Mouse (Mus musculus): ENCODE results near the gene Dzip1. TPM values are rescaled to one million over a fixed set of nuclear protein-coding genes. Genes with fewer than 3 reads are reported as not detected.

The Dzip1 gene
- polyA plus RNA-seq, 1 experiment from 2014 or later = 40.9 TPM

DNA sequence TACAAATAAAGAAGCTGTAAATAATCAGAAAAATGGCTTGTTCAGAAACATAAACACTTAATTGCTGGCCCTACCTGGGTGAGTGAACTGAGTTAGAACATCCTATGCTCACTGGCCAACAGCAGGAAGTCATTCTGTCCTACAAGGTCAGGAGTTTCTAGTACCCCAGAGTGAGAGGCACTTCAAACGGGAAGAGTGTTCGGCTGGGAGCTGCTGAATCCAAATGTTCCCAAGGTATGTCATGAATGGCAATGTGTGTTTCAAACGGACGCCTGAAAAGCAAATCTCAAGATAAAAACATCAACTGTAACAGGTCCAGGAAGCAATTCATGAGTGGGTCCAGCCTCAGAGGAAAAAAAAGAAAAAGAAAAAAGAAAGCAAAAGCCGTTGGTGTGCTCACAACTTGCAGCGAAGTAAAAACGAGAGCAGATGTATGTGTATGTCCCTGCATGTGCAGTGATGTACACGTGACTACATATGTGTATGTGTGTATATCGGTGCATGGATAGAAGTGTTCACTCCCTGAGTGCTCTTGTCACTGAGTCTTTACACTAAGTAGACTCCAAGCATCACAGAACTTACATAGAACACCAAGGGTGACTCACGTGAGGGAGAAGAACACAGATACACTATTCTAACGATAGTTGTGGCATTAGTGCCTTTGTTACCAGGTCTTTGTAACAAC is 75.1 kb downstream of the Dzip1 start:
- Histone ChIP-seq H3K9ac (replicated peaks; ENCODE audit: low read length) (no peak overlapping the region), H3K36me3 (replicated peaks; ENCODE audit: control insufficient read depth, insufficient read depth, low read depth, low read length) (no peaks in the 10 kb centered on the region), H3K4me3 (ENCODE audit: low read depth, low read length) (no peak overlapping the region), H3K4me2 (ENCODE audit: low read depth, low read length) (no peak overlapping the region), H3K9me3 (replicated peaks; ENCODE audit: control insufficient read depth, low read length) (no peaks in the 10 kb centered on the region), H3K4me1 (ENCODE audit: control insufficient read depth, insufficient read depth, low read length) (0 out of 2 replicates have a peak, but pooled peaks cover 4% of the 10 kb centered on the region), H3K27ac (replicated peaks; ENCODE audit: low read depth, low read length) (no peak overlapping the region), H3K27me3 (ENCODE audit: control insufficient read depth, insufficient read depth, low read length) (no peaks in the 10 kb centered on the region; the same call in 1 of the 2 replicates)
- ATAC-seq (replicated peaks; ENCODE audit: insufficient number of reproducible peaks, low FRiP score, low TSS enrichment, low read depth) (no peak), DNase-seq (ENCODE audit: low spot score) (no peak)
- WGBS = 81% methylated on average over 11 of the region's 11 CpGs

DNA sequence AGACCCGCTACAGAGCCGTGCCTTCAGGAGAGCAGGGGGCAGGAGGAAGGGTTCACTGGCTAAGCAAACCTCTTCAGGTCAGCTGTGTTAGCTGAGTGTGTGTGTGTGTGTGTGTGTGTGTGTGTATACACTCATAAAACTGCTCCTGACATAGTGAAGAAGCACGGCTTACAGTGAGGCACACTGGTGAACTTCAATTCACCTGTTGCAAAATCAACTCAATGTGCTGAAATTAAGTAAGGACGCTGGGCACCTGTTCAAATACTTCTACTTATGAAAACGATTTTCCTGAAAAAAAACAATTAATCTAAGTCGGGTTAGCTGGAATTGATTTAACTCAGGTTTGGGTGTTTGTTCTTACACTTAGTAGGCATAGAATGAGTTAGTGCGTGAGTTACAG is 77.1 kb downstream of the Dzip1 start:
- no peaks in the 10 kb centered on the region for H3K9me3 ChIP-seq (replicated peaks; ENCODE audit: control insufficient read depth, low read length)
- no peak overlapping the region for H3K27ac ChIP-seq (replicated peaks; ENCODE audit: low read depth, low read length)
- WGBS = 73% methylated on average over 7 of the region's 7 CpGs
- H3K4me1 ChIP-seq (ENCODE audit: control insufficient read depth, insufficient read depth, low read length) = no peaks in the 10 kb centered on the region; the same call in 1 of the 2 replicates
- no peaks in the 10 kb centered on the region for H3K36me3 ChIP-seq (replicated peaks; ENCODE audit: control insufficient read depth, insufficient read depth, low read depth, low read length)
- H3K4me2 ChIP-seq (ENCODE audit: low read depth, low read length) = no peak overlapping the region
- H3K4me3 ChIP-seq (ENCODE audit: low read depth, low read length) = no peak overlapping the region
- no peaks in the 10 kb centered on the region for H3K27me3 ChIP-seq (ENCODE audit: control insufficient read depth, insufficient read depth, low read length)
- DNase-seq (ENCODE audit: low spot score) (no peak), ATAC-seq (replicated peaks; ENCODE audit: insufficient number of reproducible peaks, low FRiP score, low TSS enrichment, low read depth) (no peak)
- no peak overlapping the region for H3K9ac ChIP-seq (replicated peaks; ENCODE audit: low read length)

DNA sequence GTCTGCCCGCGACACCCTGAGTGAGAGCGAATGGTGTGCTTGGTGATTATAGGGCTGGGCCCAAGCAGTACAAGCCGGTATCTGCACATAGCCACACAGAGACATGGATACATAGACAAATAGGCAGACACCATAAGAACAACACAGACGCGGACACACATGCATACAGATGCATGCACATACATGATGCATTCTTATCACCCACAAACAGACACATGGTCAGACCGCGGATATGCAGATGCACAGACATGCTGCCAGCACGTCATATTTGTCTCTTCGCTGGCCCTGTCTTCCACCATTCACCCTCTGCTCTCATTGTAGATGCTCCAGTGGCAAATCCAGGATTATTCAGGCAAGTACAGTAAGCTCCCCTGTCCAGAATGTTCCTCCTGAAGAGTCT is 78.4 kb downstream of the Dzip1 start:
- Histone ChIP-seq H3K9me3 (replicated peaks; ENCODE audit: control insufficient read depth, low read length) (no peaks in the 10 kb centered on the region), H3K36me3 (replicated peaks; ENCODE audit: control insufficient read depth, insufficient read depth, low read depth, low read length) (no peaks in the 10 kb centered on the region), H3K9ac (replicated peaks; ENCODE audit: low read length) (no peak overlapping the region), H3K27ac (replicated peaks; ENCODE audit: low read depth, low read length) (no peak overlapping the region), H3K27me3 (ENCODE audit: control insufficient read depth, insufficient read depth, low read length) (no peaks in the 10 kb centered on the region), H3K4me3 (ENCODE audit: low read depth, low read length) (no peak overlapping the region), H3K4me1 (ENCODE audit: control insufficient read depth, insufficient read depth, low read length) (no peaks in the 10 kb centered on the region; the same call in 1 of the 2 replicates), H3K4me2 (ENCODE audit: low read depth, low read length) (no peak overlapping the region)
- DNase-seq (ENCODE audit: low spot score) (no peak), ATAC-seq (replicated peaks; ENCODE audit: insufficient number of reproducible peaks, low FRiP score, low TSS enrichment, low read depth) (no peak)
- WGBS = 90% methylated on average over 10 of the region's 10 CpGs

DNA sequence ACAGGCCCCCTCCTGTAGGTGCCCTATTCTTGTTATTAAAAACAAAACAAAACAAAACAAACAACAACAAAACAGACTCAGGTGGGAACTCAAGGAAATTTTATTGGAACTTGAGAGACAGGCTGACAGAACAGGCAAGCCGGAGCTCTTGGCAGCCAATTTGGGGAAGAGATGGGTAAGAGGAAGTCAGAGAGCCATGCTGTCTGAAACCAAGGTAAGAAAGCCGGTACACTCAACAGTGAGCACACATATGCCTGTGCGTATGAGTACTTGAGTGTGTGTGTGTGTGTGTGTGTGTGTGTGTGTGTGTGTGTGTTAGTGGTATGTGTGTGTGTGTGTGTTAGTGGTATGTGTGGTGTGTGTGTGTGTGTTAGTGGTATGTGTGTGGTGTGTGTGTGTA is 82.9 kb downstream of the Dzip1 start:
- DNase-seq (ENCODE audit: low spot score) (no peak), ATAC-seq (replicated peaks; ENCODE audit: insufficient number of reproducible peaks, low FRiP score, low TSS enrichment, low read depth) (no peak)
- Histone ChIP-seq H3K4me3 (ENCODE audit: low read depth, low read length) (no peak overlapping the region), H3K9me3 (replicated peaks; ENCODE audit: control insufficient read depth, low read length) (no peaks in the 10 kb centered on the region), H3K4me2 (ENCODE audit: low read depth, low read length) (no peak overlapping the region), H3K36me3 (replicated peaks; ENCODE audit: control insufficient read depth, insufficient read depth, low read depth, low read length) (no peaks in the 10 kb centered on the region), H3K27me3 (ENCODE audit: control insufficient read depth, insufficient read depth, low read length) (no peaks in the 10 kb centered on the region), H3K27ac (replicated peaks; ENCODE audit: low read depth, low read length) (no peak overlapping the region), H3K9ac (replicated peaks; ENCODE audit: low read length) (no peak overlapping the region), H3K4me1 (ENCODE audit: control insufficient read depth, insufficient read depth, low read length) (no peaks in the 10 kb centered on the region; the same call in 1 of the 2 replicates)
- 84% methylated on average over 3 of the region's 3 CpGs for WGBS

DNA sequence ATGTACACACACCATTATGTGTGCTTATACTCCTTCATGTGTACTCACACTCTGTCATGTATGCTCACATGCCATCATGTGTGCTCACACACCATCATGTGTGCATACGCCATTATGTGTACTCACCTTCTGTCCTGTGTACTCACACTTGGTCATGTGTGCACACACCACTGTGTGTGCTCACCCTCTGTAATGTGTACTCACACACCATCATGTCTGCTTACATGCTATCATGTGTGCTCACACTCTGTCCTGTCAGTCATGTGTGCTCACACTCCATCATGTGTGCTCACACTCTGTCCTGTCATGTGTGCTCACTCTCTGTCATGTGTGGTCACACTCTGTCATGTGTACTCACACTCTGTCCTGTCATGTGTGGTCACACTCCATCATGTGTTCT is 85.2 kb downstream of the Dzip1 start:
- ATAC-seq (replicated peaks; ENCODE audit: insufficient number of reproducible peaks, low FRiP score, low TSS enrichment, low read depth) = no peak

DNA sequence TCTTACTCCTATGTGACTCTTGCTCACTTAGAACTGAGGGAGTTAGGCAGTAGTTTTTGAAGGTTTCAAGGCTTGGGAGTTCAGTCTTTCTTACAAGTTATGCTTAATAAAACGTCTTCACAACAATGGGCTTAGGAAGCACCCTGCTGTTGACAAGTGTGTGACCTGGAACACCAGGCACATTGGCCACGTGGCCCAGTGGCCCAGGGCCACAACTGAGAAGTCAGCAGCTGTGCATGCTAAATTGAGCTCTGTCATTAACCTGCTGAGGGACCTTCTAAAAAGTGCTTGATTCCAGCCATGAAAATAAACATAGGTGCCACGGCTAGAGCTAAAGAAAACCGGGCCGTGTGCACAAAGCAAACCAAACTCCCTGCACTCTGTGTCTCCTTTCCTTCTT is 85.8 kb downstream of the Dzip1 start:
- no peak for ATAC-seq (replicated peaks; ENCODE audit: insufficient number of reproducible peaks, low FRiP score, low TSS enrichment, low read depth)
- Histone ChIP-seq H3K27me3 (ENCODE audit: control insufficient read depth, insufficient read depth, low read length) (no peaks in the 10 kb centered on the region), H3K4me3 (ENCODE audit: low read depth, low read length) (no peak overlapping the region), H3K27ac (replicated peaks; ENCODE audit: low read depth, low read length) (no peak overlapping the region), H3K9me3 (replicated peaks; ENCODE audit: control insufficient read depth, low read length) (no peaks in the 10 kb centered on the region), H3K4me2 (ENCODE audit: low read depth, low read length) (no peak overlapping the region), H3K4me1 (ENCODE audit: control insufficient read depth, insufficient read depth, low read length) (no peaks in the 10 kb centered on the region; the same call in 1 of the 2 replicates), H3K9ac (replicated peaks; ENCODE audit: low read length) (no peak overlapping the region), H3K36me3 (replicated peaks; ENCODE audit: control insufficient read depth, insufficient read depth, low read depth, low read length) (no peaks in the 10 kb centered on the region)
- WGBS = 56% methylated on average over 5 of the region's 5 CpGs
- DNase-seq (ENCODE audit: low spot score) = no peak

More for the DNA sequence above, 85.2 kb downstream of the Dzip1 start:
- H3K27ac ChIP-seq (replicated peaks; ENCODE audit: low read depth, low read length) = no peak overlapping the region
- H3K9ac ChIP-seq (replicated peaks; ENCODE audit: low read length) = no peak overlapping the region
- no peaks in the 10 kb centered on the region for H3K27me3 ChIP-seq (ENCODE audit: control insufficient read depth, insufficient read depth, low read length)
- H3K36me3 ChIP-seq (replicated peaks; ENCODE audit: control insufficient read depth, insufficient read depth, low read depth, low read length) = no peaks in the 10 kb centered on the region
- no peak for DNase-seq (ENCODE audit: low spot score)
- H3K4me3 ChIP-seq (ENCODE audit: low read depth, low read length) = no peak overlapping the region
- no peaks in the 10 kb centered on the region for H3K9me3 ChIP-seq (replicated peaks; ENCODE audit: control insufficient read depth, low read length)
- no peaks in the 10 kb centered on the region; the same call in 1 of the 2 replicates for H3K4me1 ChIP-seq (ENCODE audit: control insufficient read depth, insufficient read depth, low read length)
- WGBS = 90% methylated on average over 1 of the region's 1 CpGs
- H3K4me2 ChIP-seq (ENCODE audit: low read depth, low read length) = no peak overlapping the region

DNA sequence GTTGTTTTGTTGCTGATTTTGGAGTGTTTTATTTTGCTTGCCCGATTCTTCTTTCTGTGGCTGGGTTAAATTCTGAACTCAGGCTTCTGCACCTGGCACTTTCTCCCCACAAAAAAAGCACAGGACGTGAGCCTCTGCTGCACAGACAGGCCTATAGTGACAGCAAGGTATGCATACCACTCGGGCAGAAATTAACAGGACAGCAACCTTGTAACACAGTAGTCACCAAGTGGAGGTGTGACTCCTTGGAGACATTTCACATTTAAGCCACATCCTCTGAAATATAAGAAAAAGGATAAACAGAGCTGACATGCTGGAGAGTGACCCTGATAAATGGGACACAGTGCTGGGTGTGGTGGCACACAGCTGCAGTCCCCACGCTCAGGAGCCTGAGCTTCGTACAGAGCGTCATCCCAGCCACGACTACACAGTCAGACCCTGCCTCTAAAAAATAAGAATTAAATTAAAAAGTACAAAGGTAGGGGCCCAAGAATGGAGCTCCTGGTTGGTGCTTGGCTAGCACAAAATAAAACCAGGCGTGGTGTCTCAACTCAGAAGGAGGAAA is 86.6 kb downstream of the Dzip1 start:
- WGBS = 66% methylated on average over 8 of the region's 8 CpGs
- H3K27ac ChIP-seq (replicated peaks; ENCODE audit: low read depth, low read length) = no peak overlapping the region
- H3K4me2 ChIP-seq (ENCODE audit: low read depth, low read length) = no peak overlapping the region
- no peak overlapping the region for H3K9ac ChIP-seq (replicated peaks; ENCODE audit: low read length)
- H3K9me3 ChIP-seq (replicated peaks; ENCODE audit: control insufficient read depth, low read length) = no peaks in the 10 kb centered on the region
- H3K36me3 ChIP-seq (replicated peaks; ENCODE audit: control insufficient read depth, insufficient read depth, low read depth, low read length) = no peaks in the 10 kb centered on the region
- DNase-seq (ENCODE audit: low spot score) (no peak), ATAC-seq (replicated peaks; ENCODE audit: insufficient number of reproducible peaks, low FRiP score, low TSS enrichment, low read depth) (no peak)
- H3K27me3 ChIP-seq (ENCODE audit: control insufficient read depth, insufficient read depth, low read length) = no peaks in the 10 kb centered on the region
- H3K4me1 ChIP-seq (ENCODE audit: control insufficient read depth, insufficient read depth, low read length) = no peaks in the 10 kb centered on the region
- H3K4me3 ChIP-seq (ENCODE audit: low read depth, low read length) = no peak overlapping the region

DNA sequence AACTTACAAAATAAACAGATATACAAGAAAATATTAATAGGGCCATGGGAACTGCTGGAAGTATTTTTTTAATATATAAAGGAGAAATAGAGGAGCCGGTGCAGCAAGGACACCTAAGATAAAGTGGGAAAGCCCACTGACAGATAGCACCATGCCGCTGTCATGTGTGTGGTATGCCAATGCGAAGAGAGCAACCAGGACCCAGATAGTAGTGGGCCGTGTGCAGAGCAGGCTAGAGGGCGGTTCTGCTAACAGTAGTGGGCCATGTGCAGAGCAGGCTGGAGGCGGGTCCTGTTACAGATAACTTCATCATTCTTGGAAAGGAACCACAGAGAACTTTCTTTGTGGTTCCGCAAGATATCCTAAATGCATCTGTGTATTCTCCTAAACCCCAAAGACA is 88.5 kb downstream of the Dzip1 start:
- no peaks in the 10 kb centered on the region for H3K36me3 ChIP-seq (replicated peaks; ENCODE audit: control insufficient read depth, insufficient read depth, low read depth, low read length)
- no peaks in the 10 kb centered on the region for H3K27me3 ChIP-seq (ENCODE audit: control insufficient read depth, insufficient read depth, low read length)
- H3K4me3 ChIP-seq (ENCODE audit: low read depth, low read length) = no peak overlapping the region
- no peaks in the 10 kb centered on the region for H3K9me3 ChIP-seq (replicated peaks; ENCODE audit: control insufficient read depth, low read length)
- WGBS = 91% methylated on average over 7 of the region's 7 CpGs
- H3K9ac ChIP-seq (replicated peaks; ENCODE audit: low read length) = no peak overlapping the region
- no peaks in the 10 kb centered on the region for H3K4me1 ChIP-seq (ENCODE audit: control insufficient read depth, insufficient read depth, low read length)
- no peak overlapping the region for H3K4me2 ChIP-seq (ENCODE audit: low read depth, low read length)
- no peak overlapping the region for H3K27ac ChIP-seq (replicated peaks; ENCODE audit: low read depth, low read length)
- DNase-seq (ENCODE audit: low spot score) = no peak
- ATAC-seq (replicated peaks; ENCODE audit: insufficient number of reproducible peaks, low FRiP score, low TSS enrichment, low read depth) = no peak
